Mouse (Mus musculus) ZHBTc4 (cell line): Measurements from ENCODE around the gene Wdfy4.

Experiments used
- DNase-seq: peaks from one replicate; pipeline ENCODE4 v3.0.0-alpha.2; 2011; ENCODE audit warnings: low read depth, low spot score

Gene Wdfy4

DNA sequence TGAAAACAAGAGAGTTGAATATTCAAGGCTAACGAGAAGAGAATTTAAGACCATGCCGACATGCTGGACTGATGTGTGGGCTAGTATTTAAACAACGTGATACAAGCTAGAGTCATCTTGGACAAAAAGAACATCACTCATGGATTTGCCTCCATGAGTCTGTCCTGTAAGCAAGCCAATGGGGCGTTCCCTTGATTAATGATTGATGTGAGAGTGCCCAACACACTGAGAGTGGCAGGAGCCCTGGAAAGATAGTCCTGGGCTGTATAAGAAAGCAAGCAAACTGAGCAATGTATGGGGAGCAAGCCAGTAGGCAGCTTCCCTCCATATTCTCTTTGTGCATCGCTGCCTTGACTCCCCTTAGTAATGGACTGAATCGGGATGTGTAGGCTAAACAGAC, 106.7 kb downstream of the Wdfy4 start:
- DNase-seq, result no peak

DNA sequence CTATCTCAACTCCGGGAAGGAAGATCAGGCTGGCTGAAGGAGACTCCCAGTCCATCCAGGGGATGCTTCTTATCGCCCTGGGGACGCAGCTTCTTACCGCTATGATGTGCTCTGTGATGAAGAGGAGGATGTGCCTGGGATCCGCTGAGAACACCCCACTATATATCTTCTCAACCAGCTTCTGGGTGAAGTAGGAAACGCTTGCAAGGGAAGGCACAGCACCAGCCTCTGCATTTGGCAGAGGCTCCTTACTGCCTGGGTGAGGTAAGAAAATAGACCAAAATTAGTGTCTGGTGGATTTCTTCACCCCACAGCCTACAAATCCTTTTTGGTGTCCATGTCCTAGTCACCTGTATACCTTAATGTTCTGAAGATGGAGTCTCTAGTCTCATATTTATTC, 107.2 kb downstream of the Wdfy4 start:
- DNase-seq, result no peak

DNA sequence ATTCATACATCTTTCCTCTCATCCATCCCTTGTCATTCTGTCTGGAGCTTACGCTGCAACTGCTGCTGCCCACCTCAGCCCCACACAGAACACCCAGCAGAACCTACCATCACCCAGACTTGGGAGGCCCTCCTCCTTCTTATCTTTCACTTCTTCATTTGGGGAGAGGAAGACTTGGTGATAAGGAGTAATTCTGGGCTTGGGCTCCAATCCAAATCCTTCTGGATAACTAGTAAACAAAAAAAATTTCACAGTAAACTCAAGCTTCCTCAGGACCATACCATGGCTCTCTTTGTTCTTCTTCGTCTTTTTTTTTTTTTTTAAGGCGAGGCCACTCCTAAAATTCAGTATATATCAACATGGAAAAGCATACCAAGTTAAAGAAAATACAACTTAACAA, 112.0 kb downstream of the Wdfy4 start:
- DNase-seq, result no peak

DNA sequence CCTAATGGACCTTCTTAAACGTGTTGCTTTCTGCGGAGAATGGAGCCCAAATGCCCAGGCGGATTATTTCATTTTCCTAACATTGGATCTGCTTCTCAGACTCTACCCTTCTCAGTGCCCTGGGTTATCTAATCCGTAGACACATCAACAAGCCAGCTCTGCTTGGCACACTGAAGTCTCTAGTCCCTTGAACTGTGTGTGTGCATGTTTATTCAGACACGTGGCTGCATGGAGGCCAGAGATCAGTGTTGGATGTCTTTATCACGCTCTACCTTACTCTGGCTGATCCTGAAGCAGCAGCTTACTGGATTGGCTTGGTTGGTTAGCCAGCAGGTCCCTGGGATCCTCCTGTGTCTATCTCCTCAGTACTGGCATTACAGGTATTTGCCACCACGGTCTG, 113.0 kb downstream of the Wdfy4 start:
- no peak for DNase-seq

DNA sequence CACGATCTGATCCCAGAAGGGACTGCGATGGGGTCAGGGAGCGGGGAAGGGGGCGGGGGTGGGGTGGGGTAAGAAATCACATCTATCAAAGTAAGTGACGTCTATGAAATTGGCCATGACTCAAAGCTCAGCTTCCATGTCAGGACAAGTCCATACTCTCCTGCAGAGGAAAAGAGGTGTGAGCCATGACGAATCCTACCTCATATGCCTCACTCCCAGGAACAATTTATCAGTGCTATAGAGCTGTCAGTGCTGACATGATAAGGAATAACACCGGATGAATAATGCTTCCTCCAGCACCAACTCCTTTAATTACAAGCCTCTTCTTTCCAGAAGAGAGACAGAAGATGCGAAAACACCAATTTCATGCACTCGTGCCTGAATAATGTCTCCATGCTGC, 117.6 kb downstream of the Wdfy4 start:
- DNase-seq, result no peak

DNA sequence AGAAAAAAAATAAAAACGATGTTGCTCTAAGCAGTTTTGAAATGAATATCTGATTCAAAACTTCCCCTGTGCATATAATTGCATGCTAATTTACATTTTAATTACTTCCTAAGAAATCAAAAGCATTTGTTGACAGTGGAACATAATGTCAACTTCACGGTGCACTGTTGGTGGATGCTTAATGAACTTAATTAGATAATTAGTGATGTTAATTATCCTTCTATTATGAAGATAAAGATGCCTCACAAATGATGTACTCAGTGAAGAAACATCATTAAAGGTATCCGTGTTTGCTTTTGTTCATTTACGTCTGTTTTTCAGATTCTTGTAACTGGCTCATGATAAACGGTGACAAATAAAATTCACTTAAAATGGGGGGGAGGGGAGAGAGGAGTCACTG, 122.3 kb downstream of the Wdfy4 start:
- no peak for DNase-seq

DNA sequence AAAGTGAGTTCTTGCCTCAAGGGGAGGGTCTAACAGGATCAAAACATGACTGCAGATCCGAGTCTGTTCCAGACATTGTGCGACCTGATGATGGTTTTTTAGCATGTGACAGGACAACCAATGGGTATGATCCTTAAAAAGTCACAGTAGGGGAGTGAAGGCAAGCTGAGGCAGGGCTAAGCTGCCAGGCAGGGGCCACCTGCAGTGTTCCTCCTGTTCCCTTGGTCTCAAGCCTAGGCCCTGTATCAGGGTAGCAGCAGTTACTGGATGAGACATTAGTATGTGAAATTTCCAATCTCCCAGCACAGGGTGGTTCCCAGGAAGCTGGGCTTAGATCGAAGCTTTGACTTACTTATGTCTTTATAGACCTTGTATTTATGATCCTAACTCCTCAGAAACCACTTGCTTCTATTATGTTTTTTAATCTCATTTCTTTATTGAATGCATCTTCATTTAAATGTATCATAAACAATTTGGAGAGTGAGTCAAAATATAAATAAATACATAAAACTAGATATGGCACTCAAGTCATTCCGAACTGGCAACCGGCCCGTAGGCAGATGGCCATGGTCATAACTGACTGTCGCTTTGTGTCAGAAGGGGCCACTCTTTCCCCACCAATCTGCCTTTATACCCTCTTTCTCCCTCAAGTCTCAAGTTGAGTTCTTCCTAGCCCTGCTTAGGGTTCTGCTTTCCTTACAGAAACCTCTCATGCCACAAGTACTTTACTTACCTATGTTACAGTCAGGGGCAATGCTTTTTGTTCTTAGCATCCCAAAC, 126.2 kb downstream of the Wdfy4 start:
- no peak for DNase-seq

DNA sequence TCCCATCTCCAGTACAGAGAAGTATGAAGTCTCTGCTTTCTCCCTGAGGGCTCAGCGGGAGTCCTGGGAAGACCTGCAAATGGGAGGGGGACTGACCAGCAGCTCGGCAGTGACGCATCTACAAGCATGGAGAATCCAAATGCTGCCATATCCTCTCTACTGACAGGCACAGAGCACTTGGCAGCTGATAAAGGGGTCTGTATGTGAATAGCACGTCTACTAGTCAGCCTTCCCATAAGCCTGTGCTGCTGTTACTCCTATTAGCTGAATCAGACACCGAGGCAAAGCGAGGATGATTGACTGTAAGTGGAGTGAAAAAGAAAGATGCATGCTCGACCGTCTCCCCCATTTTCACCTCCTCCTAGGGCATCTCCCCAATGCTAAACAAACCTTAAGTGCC, 131.9 kb downstream of the Wdfy4 start:
- no peak for DNase-seq

DNA sequence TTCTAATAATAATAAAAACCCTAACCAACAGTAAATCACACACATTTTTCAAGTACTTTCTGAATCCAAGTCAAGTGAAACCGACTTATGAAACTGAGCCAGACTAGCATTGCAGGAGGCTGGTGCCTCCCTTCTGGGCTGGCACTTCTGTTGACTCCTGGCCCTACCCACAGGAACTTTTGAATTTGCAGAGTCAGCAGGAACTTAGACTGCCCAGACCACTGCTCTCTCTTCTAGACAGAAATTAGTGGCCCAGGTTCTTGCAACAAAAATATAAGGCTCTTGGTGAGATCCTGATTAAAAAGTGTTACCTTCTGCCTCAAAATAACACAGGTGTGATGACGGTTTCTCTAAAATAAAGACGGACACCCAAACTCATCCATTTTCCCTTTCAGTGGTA, 140.1 kb downstream of the Wdfy4 start:
- DNase-seq, result no peak

DNA sequence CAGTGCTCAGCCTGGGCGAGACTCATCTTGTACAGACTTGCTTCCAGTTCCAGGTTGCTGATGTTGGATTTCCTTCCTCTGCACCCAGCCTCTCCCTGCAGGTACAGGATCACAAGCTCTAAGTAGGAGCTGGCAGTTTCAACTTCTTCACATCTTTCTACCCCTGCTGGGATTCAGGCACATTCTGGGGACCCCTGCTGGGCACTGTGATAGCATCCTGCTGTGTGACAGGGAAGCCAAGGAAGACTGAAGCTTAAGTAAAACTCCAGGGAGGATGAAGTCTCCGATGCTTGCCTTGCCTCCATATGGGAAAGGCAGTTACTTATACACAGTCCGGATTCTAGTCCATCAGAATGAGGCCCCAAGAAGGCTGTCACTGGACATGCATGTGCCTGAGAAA, 148.5 kb downstream of the Wdfy4 start:
- peak; percentile 70 for DNase-seq

DNA sequence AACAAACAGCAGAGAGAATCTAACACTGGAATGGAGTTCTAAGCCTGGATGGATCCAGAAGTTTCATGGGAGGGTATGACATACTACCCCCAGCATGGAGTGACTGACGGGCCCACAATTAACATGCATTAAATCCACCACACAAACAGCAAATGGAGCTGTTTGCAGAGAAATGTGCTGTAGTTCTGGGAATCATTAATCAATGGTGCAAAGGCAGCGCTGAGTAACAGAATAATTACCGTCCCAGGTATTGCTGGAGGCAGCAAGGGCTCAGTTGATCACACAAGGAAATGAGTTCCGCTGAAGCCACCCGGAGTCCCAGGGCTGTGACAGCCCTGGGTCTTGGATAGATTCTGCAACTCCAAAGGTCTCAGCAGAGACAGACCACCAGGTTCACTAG, 149.9 kb downstream of the Wdfy4 start:
- DNase-seq, result no peak

DNA sequence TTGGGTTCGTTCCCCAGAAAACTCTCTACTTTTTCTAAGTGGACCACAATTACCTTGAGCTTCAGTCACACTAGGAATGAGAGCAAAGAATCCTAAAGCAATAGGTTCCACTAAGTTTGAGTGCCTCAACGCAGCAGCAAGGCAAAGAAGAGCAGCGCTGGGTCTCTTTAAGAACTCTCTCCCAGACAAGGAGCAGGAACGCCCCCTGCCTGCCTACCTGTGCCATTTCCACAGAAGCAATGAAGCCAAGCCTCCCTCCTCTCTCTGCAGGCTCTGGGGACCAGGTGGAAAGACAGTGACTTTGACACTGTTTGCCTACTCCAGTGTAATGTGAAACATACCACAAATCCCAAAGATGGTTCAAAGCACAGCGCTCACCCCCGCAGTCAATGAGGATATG, 151.9 kb downstream of the Wdfy4 start:
- DNase-seq, result peak; percentile 34

DNA sequence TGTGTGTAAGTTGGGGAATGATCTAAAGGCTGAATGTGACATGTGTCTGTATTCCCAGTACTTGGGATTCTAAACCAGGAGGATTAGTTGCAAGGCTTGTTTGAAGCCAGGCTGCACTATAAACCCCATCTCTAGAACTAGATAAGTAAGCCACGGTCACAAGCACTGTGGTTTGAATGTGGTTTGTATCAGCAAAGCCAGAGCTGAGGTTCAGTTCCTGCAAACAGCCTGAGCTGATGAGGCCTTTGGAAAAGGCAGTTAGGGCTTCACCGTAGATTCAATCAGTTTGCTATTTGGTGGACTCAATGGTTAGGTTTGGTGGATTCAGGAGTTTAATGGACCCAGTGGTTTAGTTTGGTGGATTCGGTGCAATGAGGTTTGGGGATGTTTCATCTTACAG, 154.5 kb downstream of the Wdfy4 start:
- DNase-seq, result no peak

DNA sequence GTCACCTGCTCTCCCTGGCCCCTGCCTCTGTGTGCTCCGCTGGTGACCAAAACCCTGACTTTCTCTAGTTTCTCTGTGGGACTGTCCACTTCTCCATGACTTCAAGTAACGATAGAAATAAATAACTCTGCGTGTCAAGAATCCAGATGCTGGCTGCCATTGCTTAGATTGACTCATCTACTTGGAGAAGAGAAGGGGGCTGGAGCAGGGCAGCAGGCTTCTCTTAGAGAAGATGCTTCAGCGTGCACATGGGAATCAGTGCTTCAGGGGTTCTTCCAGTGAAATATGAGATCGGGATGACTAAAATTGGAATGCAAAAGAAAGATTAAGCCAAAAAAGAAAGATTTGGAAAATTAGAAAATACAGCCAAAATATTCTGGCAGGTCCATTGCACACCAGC, 165.7 kb downstream of the Wdfy4 start:
- no peak for DNase-seq

DNA sequence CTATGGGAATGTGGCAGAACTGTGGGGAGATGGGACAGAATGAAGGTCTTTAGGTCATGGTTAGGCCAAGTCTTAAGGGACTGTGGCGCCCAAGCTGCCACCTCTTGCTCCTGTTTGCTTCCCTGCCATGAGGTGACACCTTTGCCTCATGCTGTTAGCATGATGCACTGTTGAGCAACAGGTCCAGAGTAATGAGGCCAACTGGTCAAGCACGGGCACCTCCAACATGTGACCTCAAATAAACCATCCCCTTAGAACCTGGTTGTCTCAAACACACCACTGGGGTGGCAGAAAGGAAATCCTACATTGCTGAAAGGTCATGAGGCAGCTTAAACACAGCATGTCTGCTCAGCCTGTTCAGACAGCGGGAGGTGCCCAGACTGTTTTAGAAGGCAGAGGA, 166.3 kb downstream of the Wdfy4 start:
- no peak for DNase-seq

DNA sequence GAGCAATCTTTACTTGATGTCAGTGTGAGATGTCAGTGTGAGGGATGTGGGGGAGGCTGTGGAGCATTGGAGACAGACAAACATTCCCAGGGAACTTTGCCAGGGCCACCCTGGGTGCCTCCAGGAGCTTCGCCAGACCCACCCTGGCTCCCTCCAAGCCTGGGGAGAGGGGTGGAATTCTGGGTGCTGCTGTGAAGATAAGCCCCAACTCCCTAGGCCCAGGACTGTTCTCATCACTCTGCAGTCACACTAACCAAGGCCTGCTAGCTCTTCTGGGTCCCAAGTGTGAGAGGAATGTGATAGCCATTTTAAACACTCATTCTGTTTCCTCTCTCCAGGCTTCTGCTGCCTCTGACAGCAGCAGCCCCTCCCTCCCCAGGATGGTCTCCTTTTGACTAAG, 177.7 kb downstream of the Wdfy4 start:
- no peak for DNase-seq

DNA sequence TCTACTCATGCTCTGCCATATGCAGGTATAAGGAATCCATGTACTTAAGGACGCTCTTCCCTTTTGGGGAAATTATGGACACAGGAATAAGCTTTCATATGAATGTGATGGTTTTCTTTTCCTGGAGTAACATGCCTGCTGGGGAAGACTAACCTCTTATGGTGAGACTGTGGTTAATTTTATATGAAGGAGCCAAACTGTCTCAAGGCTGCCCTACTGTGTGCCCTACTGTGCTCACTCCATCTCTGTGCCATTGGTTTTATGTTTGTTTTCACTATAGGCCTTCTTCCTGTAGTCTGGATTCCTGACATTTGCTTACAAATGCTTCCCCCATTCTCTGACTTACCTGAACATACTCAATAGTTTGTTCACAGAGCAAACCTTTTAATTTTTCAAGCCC, 180.2 kb downstream of the Wdfy4 start:
- DNase-seq, result no peak

DNA sequence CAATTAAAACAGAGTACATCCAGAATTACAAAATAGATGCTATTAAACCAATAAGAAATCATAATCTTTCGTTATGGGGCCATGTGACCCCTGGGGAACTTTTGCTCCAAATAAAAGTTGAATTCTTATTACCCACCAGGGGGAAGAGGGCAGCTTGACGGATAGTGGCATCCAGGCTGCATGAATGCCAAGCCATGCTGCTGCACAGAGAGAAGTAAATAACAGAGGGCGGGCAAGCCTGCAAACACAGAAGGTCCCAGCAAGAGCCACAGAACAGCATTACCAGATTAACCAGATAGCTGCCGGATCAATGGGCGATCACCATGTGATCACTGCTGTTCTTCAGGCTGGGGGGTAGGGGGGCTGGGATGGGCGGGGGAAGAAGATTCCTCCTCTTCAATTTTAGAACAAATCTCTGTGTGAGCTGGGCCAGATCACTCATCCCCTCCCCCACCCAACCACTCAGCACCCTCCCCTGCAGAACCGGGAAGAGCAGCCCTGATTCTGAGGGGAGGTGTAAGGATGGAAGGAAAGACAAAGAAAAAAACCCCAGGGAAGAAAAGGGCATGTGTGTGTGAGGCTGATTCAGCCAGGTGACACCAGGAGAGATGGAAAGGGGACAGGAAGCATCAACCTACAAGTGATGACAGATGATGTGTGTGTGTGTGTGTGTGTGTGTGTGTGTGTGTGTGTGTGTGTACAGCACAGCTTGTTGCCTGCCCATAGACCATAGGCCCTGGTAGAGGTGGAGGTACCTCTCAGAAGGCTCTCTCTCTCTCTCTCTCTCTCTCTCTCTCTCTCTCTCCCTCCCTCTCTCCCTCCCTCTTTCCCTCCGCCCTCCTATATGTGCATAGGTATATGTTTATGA, 185.0 kb downstream of the Wdfy4 start:
- no peak for DNase-seq

DNA sequence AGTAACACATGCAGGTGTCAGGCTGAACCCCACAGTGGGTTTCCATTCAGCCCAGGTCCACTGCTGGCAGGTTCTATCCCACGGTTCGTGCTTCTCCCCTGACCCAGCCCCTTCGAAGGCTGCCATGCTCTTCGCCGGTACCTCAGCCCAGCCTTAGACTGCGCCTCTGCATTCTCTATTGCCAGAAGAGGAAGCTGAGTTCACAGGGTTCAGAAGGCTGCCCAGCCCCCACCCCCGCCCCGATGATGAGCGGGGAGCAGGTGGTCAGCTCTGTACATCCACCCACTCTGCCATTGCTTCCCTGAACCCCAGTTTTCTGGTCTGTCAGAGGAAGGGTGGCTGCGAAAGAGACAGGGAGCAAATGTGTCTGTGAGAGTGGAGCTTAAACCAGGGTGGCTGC, 185.8 kb downstream of the Wdfy4 start:
- no peak for DNase-seq

DNA sequence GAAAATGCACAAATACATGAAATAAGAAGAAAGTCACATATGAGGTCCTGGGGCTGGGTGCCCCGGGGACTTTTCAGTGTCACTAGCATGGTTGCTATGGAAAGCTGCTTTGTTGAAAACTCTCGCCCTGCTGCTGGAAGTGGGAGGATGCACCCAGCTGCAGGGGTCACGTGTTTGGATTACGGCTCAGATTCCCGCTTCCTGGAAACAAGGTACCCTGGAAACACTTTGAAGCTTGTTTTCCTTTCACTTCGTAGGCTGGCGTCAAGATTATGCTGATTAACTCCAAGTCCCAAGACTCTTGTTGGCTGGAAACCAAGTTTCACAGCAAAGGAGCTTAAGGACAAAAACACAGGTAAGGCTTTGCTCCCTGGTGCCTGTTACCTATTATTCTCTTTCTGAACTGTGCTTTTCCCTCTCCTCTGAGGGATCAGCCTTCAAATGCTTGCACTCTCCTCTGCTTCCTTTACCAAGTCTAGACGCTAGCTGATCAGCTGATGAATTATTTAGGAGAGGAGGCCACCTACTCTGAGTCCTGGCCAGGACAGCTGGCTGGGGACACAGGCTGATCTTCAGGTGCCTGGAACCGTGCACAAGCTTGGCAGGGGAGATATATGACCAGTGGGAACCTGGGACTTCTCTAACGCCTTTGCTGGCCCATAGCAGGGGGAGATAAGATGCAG, 190.2 kb downstream of the Wdfy4 start:
- peak; percentile 83 for DNase-seq

DNA sequence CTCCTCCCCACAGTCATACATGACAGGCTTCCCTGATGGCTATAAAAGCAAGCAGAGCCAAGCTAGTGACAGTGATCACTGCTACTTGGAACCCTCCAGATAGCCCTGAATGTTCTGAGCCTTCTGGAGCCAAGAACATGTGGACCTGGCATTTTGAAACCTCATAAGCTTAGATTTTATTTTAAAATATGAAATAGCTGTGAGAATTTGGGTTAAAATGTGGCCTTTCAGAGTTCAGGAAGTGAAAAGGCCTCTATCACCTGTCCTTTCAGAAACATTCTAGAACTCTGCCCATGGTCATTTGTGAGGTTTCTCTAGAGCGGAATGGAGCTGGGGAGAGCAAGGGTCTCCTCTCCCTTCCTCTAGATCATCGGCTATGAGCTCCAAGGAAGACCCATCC, 194.2 kb downstream of the Wdfy4 start, which contains the start of gene Lrrc18:
TSS of gene Lrrc18 (plus strand) at position 301 of the 400 bp plus-strand sequence.
- no peak for DNase-seq

DNA sequence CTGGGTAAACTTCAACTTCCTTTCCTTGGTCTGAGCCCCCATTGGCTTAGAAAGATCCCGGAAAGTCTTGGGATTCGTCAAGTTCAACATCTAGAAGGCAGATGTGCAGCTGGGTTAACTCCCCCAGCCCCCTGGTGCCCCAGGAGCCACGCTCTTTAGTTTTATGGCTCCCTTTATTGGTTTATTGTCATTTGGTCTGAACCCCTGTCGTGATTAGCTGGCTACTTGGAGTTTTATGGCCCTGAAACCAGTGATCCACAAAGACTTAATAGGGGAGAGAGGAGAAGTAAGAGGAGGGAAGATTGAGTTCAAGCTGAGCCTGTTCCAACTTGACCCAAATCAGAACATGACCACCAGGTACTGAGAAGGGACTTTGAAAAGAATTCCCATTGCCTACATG, 198.6 kb downstream of the Wdfy4 start:
- peak; percentile 59 for DNase-seq
